Mouse (Mus musculus): ENCODE results near the gene Plvap.

- TF ChIP-seq CTCF (IDR thresholded peaks at IDR 0.05; ENCODE audit: borderline replicate concordance, insufficient read depth, low read depth, low read length) (no peak), POLR2A (IDR thresholded peaks at IDR 0.05; ENCODE audit: borderline replicate concordance, insufficient read depth, low read length) (no peak)
Measured at GRCm38 (mm10) chr8:71505979-71506378, 5.6 kb downstream of the Plvap start.
